Mouse (Mus musculus) C2C12 (cell line): ENCODE data around the gene Tff2.

ENCODE experiments used
- CEBPB ChIP-seq: IDR thresholded peaks from one replicate; pipeline ENCODE4 v1.6.1; 2011; ENCODE audit warnings: low read depth, mild to moderate bottlenecking, control low read depth, moderate library complexity
- CTCF ChIP-seq: IDR thresholded peaks from one replicate; pipeline ENCODE4 v1.5.1; 2011; ENCODE audit not compliant: control insufficient read depth, insufficient read depth, insufficient read length
- FOSL1 ChIP-seq: IDR thresholded peaks from one replicate; pipeline ENCODE4 v1.8.0; 2011; ENCODE audit warnings: mild to moderate bottlenecking, low read length; ENCODE audit not compliant: poor library complexity, insufficient read depth, severe bottlenecking
- MYOD1 ChIP-seq: IDR thresholded peaks from one replicate; pipeline ENCODE4 v1.6.1; 2011; ENCODE audit warnings: low read depth; ENCODE audit not compliant: control insufficient read depth, insufficient read length
- USF1 ChIP-seq: IDR thresholded peaks from one replicate; pipeline ENCODE4 v1.6.1; 2011; ENCODE audit warnings: low read depth, mild to moderate bottlenecking, control low read depth, moderate library complexity

- TF ChIP-seq CTCF (no peak), CEBPB (no peak), FOSL1 (no peak), MYOD1 (no peak), USF1 (no peak)
These were observed 7.3 kb downstream of the Tff2 start for GRCm38 (mm10) chr17:31136821-31137220.
